ENCODE assay signal across 8 mouse cellular contexts in genomic region chr4:137388059-137388794, GRCm38 (mm10). TPM values are rescaled to one million over a fixed set of nuclear protein-coding genes. Genes with fewer than 3 reads are reported as not detected.
A peak's percentile ranks its signal among the peaks of the same experiment; 100 is the strongest.
DNase-seq lines count a peak whose midpoint lies in the region; ATAC-seq and TF ChIP-seq lines count a peak whose summit lies in the region.

No protein-coding gene starts in this region.

- H3K4me3 ChIP-seq in embryonic facial prominence, embryonic 13.5 days = peak overlapping the region; percentile 89
- peak overlapping the region; percentile 97 for H3K4me3 ChIP-seq in kidney, adult 2 months (ENCODE audit: insufficient read depth, low read depth, low read length)
- H3K4me3 ChIP-seq in limb, embryonic 12.5 days (replicated peaks) = peak overlapping the region; percentile 81
- peak overlapping the region; percentile 95 for H3K4me3 ChIP-seq in midbrain, embryonic 15.5 days
- peak overlapping the region; percentile 75 for H3K4me3 ChIP-seq in spleen, adult 2 months (ENCODE audit: extremely low read depth, insufficient read depth, insufficient read length)

- no peak for TF ChIP-seq CTCF in kidney, adult 2 months (conservative IDR thresholded peaks at IDR 0.05; ENCODE audit: insufficient read depth, insufficient read length, low read depth, low read length)
- no peak for TF ChIP-seq CTCF in spleen, adult 2 months (IDR thresholded peaks at IDR 0.05; ENCODE audit: extremely low read depth, insufficient read depth, insufficient read length, insufficient replicate concordance)

- peak overlapping the region; percentile 89 for H3K9ac ChIP-seq in embryonic facial prominence, embryonic 13.5 days
- peak overlapping the region; percentile 75 for H3K9ac ChIP-seq in limb, embryonic 12.5 days (replicated peaks)
- peak overlapping the region; percentile 91 for H3K9ac ChIP-seq in midbrain, embryonic 15.5 days

- H3K4me1 ChIP-seq in embryonic facial prominence, embryonic 13.5 days = peaks cover 8% of the 10 kb centered on the region
- H3K4me1 ChIP-seq in kidney, adult 2 months (ENCODE audit: control insufficient read depth, insufficient read depth, low read length) = peaks cover 7% of the 10 kb centered on the region
- peaks cover 10% of the 10 kb centered on the region; the same call in 1 of the 2 replicates for H3K4me1 ChIP-seq in limb, embryonic 12.5 days (replicated peaks)
- peaks cover 17% of the 10 kb centered on the region for H3K4me1 ChIP-seq in midbrain, embryonic 15.5 days
- H3K4me1 ChIP-seq in spleen, adult 2 months (ENCODE audit: control insufficient read depth, insufficient read depth, insufficient read length) = no peaks in the 10 kb centered on the region

- no peaks in the 10 kb centered on the region; the same call in 1 of the 2 replicates for H3K36me3 ChIP-seq in embryonic facial prominence, embryonic 13.5 days
- H3K36me3 ChIP-seq in kidney, adult 2 months (ENCODE audit: control insufficient read depth, insufficient read depth, low read length) = no peaks in the 10 kb centered on the region
- H3K36me3 ChIP-seq in limb, embryonic 12.5 days = peaks cover 3% of the 10 kb centered on the region; the same call in 1 of the 2 replicates
- no peaks in the 10 kb centered on the region for H3K36me3 ChIP-seq in midbrain, embryonic 15.5 days (replicated peaks)
- H3K36me3 ChIP-seq in spleen, adult 2 months (ENCODE audit: control insufficient read depth, insufficient read depth, low read length) = no peaks in the 10 kb centered on the region

- H3K4me2 ChIP-seq in embryonic facial prominence, embryonic 13.5 days = peak overlapping the region; percentile 80
- H3K4me2 ChIP-seq in limb, embryonic 12.5 days = peak overlapping the region; percentile 76
- H3K4me2 ChIP-seq in midbrain, embryonic 15.5 days = peak overlapping the region; percentile 70

- WGBS in embryonic facial prominence, embryonic 13.5 days = under 1% methylated on average over 46 of the region's 46 CpGs
- under 1% methylated on average over 46 of the region's 46 CpGs for WGBS in kidney, adult 2 months
- WGBS in limb, embryonic 12.5 days = under 1% methylated on average over 46 of the region's 46 CpGs
- WGBS in midbrain, embryonic 15.5 days = 1% methylated on average over 46 of the region's 46 CpGs
- under 1% methylated on average over 46 of the region's 46 CpGs for WGBS in spleen, adult 2 months

- peak; percentile 90 for DNase-seq in 3134 (ENCODE audit: extremely low read depth, insufficient read length, low spot score)
- DNase-seq in adrenal gland, postnatal 36 days = peak; percentile 86 to 89
- peak; percentile 93 to 94 for DNase-seq in heart, adult 18-20 months
- peak; percentile 93 for DNase-seq in kidney, adult 2 months
- DNase-seq in spleen, adult 2 months (ENCODE audit: low read depth in 1 of 2, low spot score in 2 of 2) = peak; percentile 79 to 82

- peak overlapping the region; percentile 90 for H3K27ac ChIP-seq in embryonic facial prominence, embryonic 13.5 days
- H3K27ac ChIP-seq in kidney, adult 2 months (ENCODE audit: insufficient read depth, low read depth, low read length) = peak overlapping the region; percentile 99
- peak overlapping the region; percentile 92 for H3K27ac ChIP-seq in limb, embryonic 12.5 days
- H3K27ac ChIP-seq in midbrain, embryonic 15.5 days = peak overlapping the region; percentile 92
- peak overlapping the region; percentile 94 for H3K27ac ChIP-seq in spleen, adult 2 months (ENCODE audit: insufficient read depth, low read length)

- TF ChIP-seq POLR2A in kidney, adult 2 months (IDR thresholded peaks at IDR 0.05; ENCODE audit: low read depth, low read length) = peak; percentile 69
- TF ChIP-seq POLR2A in spleen, adult 2 months (IDR thresholded peaks at IDR 0.05; ENCODE audit: low read depth, low read length) = peak; percentile 46; the same call in 1 of the 2 replicates

- peak; percentile 84; the same call in 1 of the 2 replicates for ATAC-seq in embryonic facial prominence, embryonic 13.5 days (ENCODE audit: insufficient number of reproducible peaks, insufficient read depth, low FRiP score, low TSS enrichment, low read depth)
- peak; percentile 78 for ATAC-seq in limb, embryonic 12.5 days (ENCODE audit: insufficient number of reproducible peaks, insufficient read depth, low FRiP score, low TSS enrichment, low read depth)
- ATAC-seq in midbrain, embryonic 15.5 days (replicated peaks) = peak; percentile 94

- H3K9me3 ChIP-seq in embryonic facial prominence, embryonic 13.5 days = no peaks in the 10 kb centered on the region
- no peaks in the 10 kb centered on the region for H3K9me3 ChIP-seq in limb, embryonic 12.5 days
- no peaks in the 10 kb centered on the region for H3K9me3 ChIP-seq in midbrain, embryonic 15.5 days

- H3K27me3 ChIP-seq in embryonic facial prominence, embryonic 13.5 days = no peaks in the 10 kb centered on the region
- no peaks in the 10 kb centered on the region for H3K27me3 ChIP-seq in kidney, adult 2 months (replicated peaks; ENCODE audit: control insufficient read depth, insufficient read depth, low read length)
- H3K27me3 ChIP-seq in limb, embryonic 12.5 days = no peaks in the 10 kb centered on the region
- no peaks in the 10 kb centered on the region for H3K27me3 ChIP-seq in midbrain, embryonic 15.5 days (replicated peaks)
- no peaks in the 10 kb centered on the region for H3K27me3 ChIP-seq in spleen, adult 2 months (ENCODE audit: control insufficient read depth, insufficient read depth, low read length)

RNA-seq across cellular contexts. Expression of gene Cela3a, which starts 21.4 kb away (rescaled TPM):
- not detected for total RNA-seq in adrenal gland, postnatal 36 days (2021)
- polyA plus RNA-seq in embryonic facial prominence, embryonic 13.5 days (2015; fragmentation: Nextera tagmentation; extraction: Ambion mirVana) = not detected in 2 replicates
- total RNA-seq in heart, adult 18-20 months (2021) = not detected
- polyA plus RNA-seq in kidney, adult 2 months (2012; rRNA removed) = not detected in 2 replicates
- not detected in 2 replicates for polyA plus RNA-seq in limb, embryonic 12.5 days (2016; fragmentation: Nextera tagmentation; extraction: Ambion mirVana)
- polyA plus RNA-seq in midbrain, embryonic 15.5 days (2015; fragmentation: Nextera tagmentation; extraction: Ambion mirVana) = not detected in 2 replicates
- polyA plus RNA-seq in spleen, adult 2 months (2012; rRNA removed) = 3.2 and 4.9 TPM in 2 replicates

RNA-seq across cellular contexts. Expression of gene Cdc42, which starts 30.7 kb away (rescaled TPM):
- 100 to 1,000 TPM; 436 to 446 TPM for total RNA-seq in adrenal gland, postnatal 36 days (2021)
- polyA plus RNA-seq in embryonic facial prominence, embryonic 13.5 days (2015; fragmentation: Nextera tagmentation; extraction: Ambion mirVana) = 700 and 721 TPM in 2 replicates
- total RNA-seq in heart, adult 18-20 months (2021) = 100 to 1,000 TPM; 143 to 147 TPM
- 83.5 and 116 TPM in 2 replicates for polyA plus RNA-seq in kidney, adult 2 months (2012; rRNA removed)
- polyA plus RNA-seq in limb, embryonic 12.5 days (2016; fragmentation: Nextera tagmentation; extraction: Ambion mirVana) = 589 and 620 TPM in 2 replicates
- 902 and 940 TPM in 2 replicates for polyA plus RNA-seq in midbrain, embryonic 15.5 days (2015; fragmentation: Nextera tagmentation; extraction: Ambion mirVana)
- polyA plus RNA-seq in spleen, adult 2 months (2012; rRNA removed) = 42.1 and 55.5 TPM in 2 replicates

RNA-seq across cellular contexts. Expression of gene Cela3b, which starts 42.1 kb away (rescaled TPM):
- not detected for total RNA-seq in adrenal gland, postnatal 36 days (2021)
- polyA plus RNA-seq in embryonic facial prominence, embryonic 13.5 days (2015; fragmentation: Nextera tagmentation; extraction: Ambion mirVana) = 0.29 TPM in 1 of 2 replicates, not detected in the other
- total RNA-seq in heart, adult 18-20 months (2021) = not detected
- not detected in 2 replicates for polyA plus RNA-seq in kidney, adult 2 months (2012; rRNA removed)
- polyA plus RNA-seq in limb, embryonic 12.5 days (2016; fragmentation: Nextera tagmentation; extraction: Ambion mirVana) = not detected in 2 replicates
- polyA plus RNA-seq in midbrain, embryonic 15.5 days (2015; fragmentation: Nextera tagmentation; extraction: Ambion mirVana) = not detected in 2 replicates
- 6,152 and 8,603 TPM in 2 replicates for polyA plus RNA-seq in spleen, adult 2 months (2012; rRNA removed)

Comparison
In these comparisons a context has a peak if more than half of its experiments do, and no peak if none do; other contexts are left out.
1. Peak in every context shown above with its lines: DNase-seq, ATAC-seq, H3K4me3 ChIP-seq and H3K27ac ChIP-seq.
2. RNA of gene Cela3b, which starts 42.1 kb away (polyA plus RNA-seq): 6,152 to 8,603 TPM in spleen, adult 2 months; not detected in midbrain, embryonic 15.5 days, 0.29 TPM in embryonic facial prominence, embryonic 13.5 days, not detected in kidney, adult 2 months and not detected in limb, embryonic 12.5 days; every median in the first group is over 1,000 times any median in the second.